Mouse (Mus musculus) E14TG2a.4 (cell line): ENCODE data around the gene Gm17949.

Experiments used
- H3K27me3 ChIP-seq: 2 replicates; pipeline ENCODE4 v1.6.1; 2014; ENCODE audit warnings: low read length, control low read depth; ENCODE audit not compliant: insufficient read depth
- H3K36me3 ChIP-seq: 2 replicates; pipeline ENCODE4 v1.6.1; 2014; ENCODE audit warnings: low read length, control low read depth; ENCODE audit not compliant: insufficient read depth
- H3K4me1 ChIP-seq: replicated peaks from 2 replicates; pipeline ENCODE4 v1.6.1; 2014; ENCODE audit warnings: low read depth, low read length, control low read depth
- H3K4me3 ChIP-seq: replicated peaks from 2 replicates; pipeline ENCODE4 v1.5.1; 2014; ENCODE audit warnings: mild to moderate bottlenecking, low read length
- H3K9me3 ChIP-seq: 2 replicates; pipeline ENCODE4 v1.6.1; 2014; ENCODE audit warnings: low read length, control low read depth
- CTCF ChIP-seq: conservative IDR thresholded peaks from 2 replicates; pipeline ENCODE4 v1.5.1; 2014; ENCODE audit warnings: low read length
- NANOG ChIP-seq: IDR thresholded peaks from 2 replicates; pipeline ENCODE4 v1.6.1; 2014; ENCODE audit warnings: borderline replicate concordance, low read length, mixed read lengths
- POU5F1 ChIP-seq: IDR thresholded peaks from 2 replicates; pipeline ENCODE4 v1.6.1; 2014; ENCODE audit warnings: low read length, borderline replicate concordance

The Gm17949 gene

GRCm38 (mm10) chr17:56986105-56986805 lies 25.0 kb upstream of the Gm17949 start:
- Histone ChIP-seq H3K36me3 (peaks cover 4% of the 10 kb centered on the region), H3K27me3 (no peaks in the 10 kb centered on the region), H3K4me3 (no peak overlapping the region), H3K9me3 (no peaks in the 10 kb centered on the region), H3K4me1 (peaks cover 17% of the 10 kb centered on the region)
- no peak for TF ChIP-seq CTCF
- no peak for TF ChIP-seq NANOG
- no peak for TF ChIP-seq POU5F1

- TF ChIP-seq POU5F1 (no peak), CTCF (no peak), NANOG (no peak)
- Histone ChIP-seq H3K36me3 (peaks cover 26% of the 10 kb centered on the region), H3K4me3 (no peak overlapping the region), H3K27me3 (no peaks in the 10 kb centered on the region), H3K9me3 (no peaks in the 10 kb centered on the region), H3K4me1 (peaks cover 39% of the 10 kb centered on the region)
Measured at GRCm38 (mm10) chr17:56988441-56988840, 22.8 kb upstream of the Gm17949 start.

GRCm38 (mm10) chr17:56988921-56989430 lies 22.3 kb upstream of the Gm17949 start:
- no peak for TF ChIP-seq CTCF
- TF ChIP-seq NANOG: no peak
- TF ChIP-seq POU5F1: no peak
- H3K36me3 ChIP-seq: peaks cover 31% of the 10 kb centered on the region
- H3K9me3 ChIP-seq: no peaks in the 10 kb centered on the region
- H3K4me3 ChIP-seq: peak overlapping the region; percentile 98; the same call in 1 of the 2 replicates
- H3K27me3 ChIP-seq: no peaks in the 10 kb centered on the region
- peaks cover 44% of the 10 kb centered on the region for H3K4me1 ChIP-seq

GRCm38 (mm10) chr17:56989467-56990114 lies 21.7 kb upstream of the Gm17949 start:
- peaks cover 38% of the 10 kb centered on the region for H3K36me3 ChIP-seq
- peak overlapping the region; percentile 98 for H3K4me3 ChIP-seq
- TF ChIP-seq CTCF: no peak
- no peak; the same call in 1 of the 2 replicates for TF ChIP-seq NANOG
- TF ChIP-seq POU5F1: no peak
- no peaks in the 10 kb centered on the region for H3K27me3 ChIP-seq
- H3K4me1 ChIP-seq: peaks cover 45% of the 10 kb centered on the region
- H3K9me3 ChIP-seq: no peaks in the 10 kb centered on the region

- peaks cover 48% of the 10 kb centered on the region for H3K4me1 ChIP-seq
- no peaks in the 10 kb centered on the region for H3K27me3 ChIP-seq
- peaks cover 44% of the 10 kb centered on the region for H3K36me3 ChIP-seq
- peak within 1 kb of the TSS; percentile 98 for H3K4me3 ChIP-seq
- TF ChIP-seq POU5F1: no peak
- H3K9me3 ChIP-seq: no peaks in the 10 kb centered on the region
Measured at GRCm38 (mm10) chr17:56990115-56990746, 21.0 kb upstream of the Gm17949 start, which contains the start of gene Clpp. Gene Clpp (plus strand): TSS chr17:56990305.

GRCm38 (mm10) chr17:56990966-56991365 lies 20.3 kb upstream of the Gm17949 start:
- H3K4me1 ChIP-seq: peaks cover 56% of the 10 kb centered on the region
- H3K4me3 ChIP-seq: peak overlapping the region; percentile 98
- H3K36me3 ChIP-seq: peaks cover 51% of the 10 kb centered on the region
- H3K9me3 ChIP-seq: no peaks in the 10 kb centered on the region
- H3K27me3 ChIP-seq: no peaks in the 10 kb centered on the region
- TF ChIP-seq POU5F1 (no peak), NANOG (no peak), CTCF (no peak)

GRCm38 (mm10) chr17:56995046-56995445 lies 16.2 kb upstream of the Gm17949 start:
- H3K9me3 ChIP-seq: no peaks in the 10 kb centered on the region
- TF ChIP-seq NANOG (no peak), CTCF (no peak), POU5F1 (no peak)
- no peak overlapping the region for H3K4me3 ChIP-seq
- peaks cover 81% of the 10 kb centered on the region for H3K36me3 ChIP-seq
- peaks cover 69% of the 10 kb centered on the region for H3K4me1 ChIP-seq
- no peaks in the 10 kb centered on the region for H3K27me3 ChIP-seq

- Histone ChIP-seq H3K36me3 (peaks cover 89% of the 10 kb centered on the region), H3K4me3 (0 out of 2 replicates have a peak overlapping the region, but pooled peaks have one; percentile 1)
- no peak for TF ChIP-seq CTCF
- no peak for TF ChIP-seq NANOG
- no peak for TF ChIP-seq POU5F1
Measured at GRCm38 (mm10) chr17:56996506-56996905, 14.8 kb upstream of the Gm17949 start.

More at GRCm38 (mm10) chr17:56996506-56996905, 14.8 kb upstream of the Gm17949 start:
- Histone ChIP-seq H3K4me1 (peaks cover 62% of the 10 kb centered on the region), H3K27me3 (no peaks in the 10 kb centered on the region), H3K9me3 (no peaks in the 10 kb centered on the region)
